Mouse (Mus musculus): ENCODE measurements around the gene Nova2.

Gene Nova2

GRCm38 (mm10) chr7:18924321-18924720 is 1.4 kb upstream of the Nova2 start:
- no peak for DNase-seq (ENCODE audit: low spot score)

- DNase-seq (ENCODE audit: low spot score): peak; percentile 39
Observed at GRCm38 (mm10) chr7:18926041-18926790, 528 bp downstream of the Nova2 start.

GRCm38 (mm10) chr7:18926911-18927310 is 1.2 kb downstream of the Nova2 start:
- no peak for DNase-seq (ENCODE audit: low spot score)

GRCm38 (mm10) chr7:18927759-18928158 is 2.1 kb downstream of the Nova2 start:
- DNase-seq (ENCODE audit: low spot score): no peak

- no peak for DNase-seq (ENCODE audit: low spot score)
Observed at GRCm38 (mm10) chr7:18942376-18942775, 16.7 kb downstream of the Nova2 start.

- no peak for DNase-seq (ENCODE audit: low spot score)
Observed at GRCm38 (mm10) chr7:18942815-18943214, 17.1 kb downstream of the Nova2 start.

GRCm38 (mm10) chr7:18948151-18948550 is 22.5 kb downstream of the Nova2 start:
- no peak for DNase-seq (ENCODE audit: low spot score)

GRCm38 (mm10) chr7:18949781-18950522 is 24.3 kb downstream of the Nova2 start:
- DNase-seq (ENCODE audit: low spot score): peak; percentile 95

GRCm38 (mm10) chr7:18950523-18951315 is 25.0 kb downstream of the Nova2 start:
- DNase-seq (ENCODE audit: low spot score): peak; percentile 76

GRCm38 (mm10) chr7:18951397-18951796 is 25.7 kb downstream of the Nova2 start:
- peak; percentile 77 for DNase-seq (ENCODE audit: low spot score)

- peak; percentile 69 for DNase-seq (ENCODE audit: low spot score)
Observed at GRCm38 (mm10) chr7:18957569-18958383, 32.1 kb downstream of the Nova2 start.

GRCm38 (mm10) chr7:18958384-18958766 is 32.7 kb downstream of the Nova2 start:
- no peak for DNase-seq (ENCODE audit: low spot score)

GRCm38 (mm10) chr7:18959446-18959845 is 33.8 kb downstream of the Nova2 start:
- no peak for DNase-seq (ENCODE audit: low spot score)

GRCm38 (mm10) chr7:18962171-18962792 is 36.6 kb downstream of the Nova2 start:
- DNase-seq (ENCODE audit: low spot score): peak; percentile 83

GRCm38 (mm10) chr7:18962795-18963194 is 37.1 kb downstream of the Nova2 start:
- no peak for DNase-seq (ENCODE audit: low spot score)

- DNase-seq (ENCODE audit: low spot score): no peak
Observed at GRCm38 (mm10) chr7:18963294-18963843, 37.7 kb downstream of the Nova2 start.

GRCm38 (mm10) chr7:18965312-18965711 is 39.6 kb downstream of the Nova2 start:
- no peak for DNase-seq (ENCODE audit: low spot score)

GRCm38 (mm10) chr7:18967603-18968002 is 41.9 kb downstream of the Nova2 start:
- no peak for DNase-seq (ENCODE audit: low spot score)

GRCm38 (mm10) chr7:18970956-18971355 is 45.3 kb downstream of the Nova2 start:
- no peak for DNase-seq (ENCODE audit: low spot score)

GRCm38 (mm10) chr7:18978381-18978780 is 52.7 kb downstream of the Nova2 start:
- no peak for DNase-seq (ENCODE audit: low spot score)

GRCm38 (mm10) chr7:18986503-18986902 is 60.8 kb downstream of the Nova2 start:
- DNase-seq (ENCODE audit: low spot score): no peak
